Mouse (Mus musculus) olfactory bulb, adult 2 months (tissue): ENCODE measurements at regions not wholly inside any gene's neighbourhood (a gene's known extent, or its start where the extent isn't known, plus 50 kb on each side); places are given as distances from the start of the nearest gene placed in this dataset.

Experiments used
- H3K27ac ChIP-seq: fragments of 200-500 bp; 2 replicates; pipeline ENCODE4 v1.5.1; 2012; ENCODE audit warnings: low read depth, low read length; ENCODE audit not compliant: insufficient read depth
- H3K4me1 ChIP-seq: fragments of 200-500 bp; 2 replicates; pipeline ENCODE4 v1.6.1; 2012; ENCODE audit warnings: low read length; ENCODE audit not compliant: control insufficient read depth, insufficient read depth
- H3K4me3 ChIP-seq: fragments of 200-500 bp; 2 replicates; pipeline ENCODE4 v1.5.1; 2012; ENCODE audit warnings: mild to moderate bottlenecking, low read depth, low read length, moderate library complexity; ENCODE audit not compliant: insufficient read depth
- CTCF ChIP-seq: fragments of 200-500 bp; IDR thresholded peaks from 2 replicates; pipeline ENCODE4 v1.5.1; 2012; ENCODE audit warnings: low read depth, mild to moderate bottlenecking, low read length, moderate library complexity; ENCODE audit not compliant: insufficient read depth
- POLR2A ChIP-seq: fragments of 200-500 bp; IDR thresholded peaks from 2 replicates; pipeline ENCODE4 v1.6.1; 2012; ENCODE audit warnings: mild to moderate bottlenecking, low read depth, low read length, moderate library complexity; ENCODE audit not compliant: insufficient read depth
- WGBS: fragments of 180-500 bp; shearing (Covaris S2); methylation state at CpG from one replicate; pipeline ENCODE4 v1.1.7; 2018; 5-methylcytosine and 5-hydroxymethylcytosine counted together

- TF ChIP-seq POLR2A (no peak), CTCF (no peak)
- WGBS = 71% methylated on average over 5 of the region's 5 CpGs
- H3K4me1 ChIP-seq = no peaks in the 10 kb centered on the region
Measured at GRCm38 (mm10) chr2:138123331-138123730, 133.0 kb upstream of the Btbd3 start.

DNA sequence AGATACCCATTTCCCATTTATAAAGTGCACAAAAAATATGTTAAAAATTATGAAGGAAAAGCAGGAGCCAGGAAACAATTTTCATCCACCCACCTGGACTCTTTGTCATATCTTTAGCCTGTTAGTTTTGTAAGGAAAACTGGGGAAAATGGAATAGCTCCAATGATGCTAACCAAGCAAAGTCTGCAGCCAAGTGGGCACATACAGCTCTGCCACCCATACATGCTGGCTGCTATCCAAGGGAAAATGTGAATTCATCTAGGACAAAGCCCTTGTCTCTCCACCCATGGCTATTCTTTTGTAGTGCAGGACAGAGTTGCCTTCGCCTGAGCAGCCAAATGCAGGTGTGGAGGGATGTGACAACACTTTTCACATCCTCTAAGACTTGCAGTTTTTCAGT, 135.5 kb upstream of the Btbd3 start:
- Histone ChIP-seq H3K27ac (no peak overlapping the region), H3K4me1 (no peaks in the 10 kb centered on the region), H3K4me3 (no peak overlapping the region)
- TF ChIP-seq POLR2A = no peak
- TF ChIP-seq CTCF = no peak
- 66% methylated on average over 1 of the region's 1 CpGs for WGBS

More at GRCm38 (mm10) chr2:138123331-138123730, 133.0 kb upstream of the Btbd3 start:
- Histone ChIP-seq H3K27ac (no peak overlapping the region), H3K4me3 (no peak overlapping the region)

DNA sequence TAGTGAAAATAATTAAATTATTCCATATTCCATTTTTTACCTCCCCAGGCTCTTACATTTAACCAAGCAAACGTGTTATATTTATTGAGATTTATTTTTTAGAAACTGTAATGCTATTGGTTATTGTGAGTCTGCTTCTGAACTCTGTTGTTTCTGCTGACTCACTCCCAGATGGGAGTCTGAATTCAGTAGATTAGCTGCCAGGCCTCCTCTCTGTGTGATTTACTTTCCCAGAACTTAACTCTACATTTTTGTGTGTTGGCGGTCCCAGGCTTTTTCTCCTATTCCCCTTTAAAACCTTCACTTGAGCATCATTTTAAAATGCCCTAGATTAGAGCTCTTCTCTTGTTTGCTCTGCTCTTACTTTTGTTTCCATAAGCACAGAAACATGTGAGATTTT, 136.2 kb upstream of the Btbd3 start:
- Histone ChIP-seq H3K4me1 (no peaks in the 10 kb centered on the region), H3K4me3 (no peak overlapping the region), H3K27ac (no peak overlapping the region)
- 42% methylated on average over 2 of the region's 2 CpGs for WGBS
- TF ChIP-seq CTCF (no peak), POLR2A (no peak)

- Histone ChIP-seq H3K4me3 (no peak overlapping the region), H3K27ac (no peak overlapping the region), H3K4me1 (no peaks in the 10 kb centered on the region)
- 49% methylated on average over 2 of the region's 2 CpGs for WGBS
- no peak for TF ChIP-seq POLR2A
- no peak for TF ChIP-seq CTCF
Measured at GRCm38 (mm10) chr2:138099777-138100176, 156.6 kb upstream of the Btbd3 start.

GRCm38 (mm10) chr2:138085390-138085789, 171.0 kb upstream of the Btbd3 start:
- Histone ChIP-seq H3K4me3 (no peak overlapping the region), H3K27ac (peak overlapping the region; percentile 91), H3K4me1 (no peaks in the 10 kb centered on the region)
- 25% methylated on average over 6 of the region's 6 CpGs for WGBS
- TF ChIP-seq POLR2A = no peak
- no peak for TF ChIP-seq CTCF

GRCm38 (mm10) chr2:138084564-138085283, 171.6 kb upstream of the Btbd3 start:
- TF ChIP-seq CTCF (no peak), POLR2A (no peak)
- Histone ChIP-seq H3K4me1 (no peaks in the 10 kb centered on the region), H3K27ac (no peak overlapping the region; the same call in 1 of the 2 replicates), H3K4me3 (no peak overlapping the region)
- 46% methylated on average over 6 of the region's 6 CpGs for WGBS

GRCm38 (mm10) chr2:138074020-138074613, 182.2 kb upstream of the Btbd3 start:
- H3K4me3 ChIP-seq = no peak overlapping the region
- H3K4me1 ChIP-seq = no peaks in the 10 kb centered on the region
- TF ChIP-seq CTCF = no peak
- no peak for TF ChIP-seq POLR2A
- H3K27ac ChIP-seq = no peak overlapping the region
- whole genome bisulfite sequencing = 80% methylated on average over 6 of the region's 6 CpGs

DNA sequence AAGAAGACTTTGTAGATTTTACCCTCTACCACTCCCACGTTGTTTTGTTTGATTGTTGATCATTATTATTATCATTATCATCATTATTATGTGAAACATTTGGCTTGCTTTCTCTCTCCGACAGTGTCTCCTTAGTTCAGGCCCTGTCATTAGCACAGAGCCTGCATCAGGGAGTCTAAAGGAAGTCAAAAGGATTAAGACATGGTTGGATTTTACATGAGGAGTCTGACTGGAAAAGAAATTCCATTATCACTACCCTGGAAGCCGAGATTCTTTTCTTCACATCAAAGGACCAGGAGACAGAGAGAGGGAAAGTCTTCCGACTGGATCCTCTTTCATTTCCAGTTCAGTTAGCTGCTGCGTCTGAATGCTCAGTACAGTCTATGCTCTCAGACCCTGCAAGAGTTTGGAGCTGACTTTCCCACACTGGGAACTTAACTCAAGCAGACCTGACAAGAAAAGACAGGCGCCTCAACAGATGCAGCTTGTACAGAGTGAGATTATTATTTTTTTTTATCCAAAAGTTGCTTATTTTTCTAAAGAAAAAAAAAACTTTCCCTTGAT, 184.1 kb upstream of the Btbd3 start:
- Histone ChIP-seq H3K4me3 (no peak overlapping the region), H3K4me1 (no peaks in the 10 kb centered on the region), H3K27ac (no peak overlapping the region)
- WGBS = 46% methylated on average over 6 of the region's 6 CpGs
- TF ChIP-seq POLR2A (no peak), CTCF (no peak)

GRCm38 (mm10) chr2:138053081-138053480, 203.3 kb upstream of the Btbd3 start:
- 71% methylated on average over 4 of the region's 4 CpGs for WGBS
- TF ChIP-seq CTCF (no peak), POLR2A (no peak)
- H3K4me3 ChIP-seq = no peak overlapping the region
- no peaks in the 10 kb centered on the region for H3K4me1 ChIP-seq
- no peak overlapping the region for H3K27ac ChIP-seq
